Mouse (Mus musculus) MEL (cell line): ENCODE measurements around the gene Vwa8. TPM values are rescaled to one million over a fixed set of nuclear protein-coding genes. Genes with fewer than 3 reads are reported as not detected.

Experiments used
- DNase-seq: peaks from one replicate; pipeline ENCODE4 v3.0.0; 2011; ENCODE audit warnings: low read depth, low spot score
- H3K27ac ChIP-seq: 2 replicates; pipeline ENCODE4 v1.5.1; 2012; ENCODE audit warnings: low read depth, mild to moderate bottlenecking, control low read depth, low read length, moderate library complexity; ENCODE audit not compliant: control insufficient read depth
- H3K27me3 ChIP-seq, 2 experiments: fragments of 150-350 bp in 1 of 2; sonication (generic) in 1 of 2; 2 replicates each; pipeline ENCODE4 v1.6.1; 2012; ENCODE audit warnings: low read length in 2 of 2, mild to moderate bottlenecking in 2 of 2, improper control_type of control experiment in 1 of 2, moderate library complexity in 1 of 2; ENCODE audit not compliant: insufficient read depth in 2 of 2, control insufficient read depth in 1 of 2
- H3K36me3 ChIP-seq, 2 experiments: 2 replicates each; pipeline ENCODE4 v1.6.1; 2012 to 2014; ENCODE audit warnings: low read length in 2 of 2, improper control_type of control experiment in 1 of 2, inconsistent platforms in 1 of 2, mild to moderate bottlenecking in 1 of 2; ENCODE audit not compliant: insufficient read depth in 2 of 2, control insufficient read depth in 1 of 2
- H3K4me1 ChIP-seq, 2 experiments: fragments of 150-350 bp in 1 of 2; sonication (generic) in 1 of 2; 2 replicates each; pipeline ENCODE4 v1.6.1; 2012; ENCODE audit warnings: low read length in 2 of 2, improper control_type of control experiment in 1 of 2, mild to moderate bottlenecking in 1 of 2; ENCODE audit not compliant: insufficient read depth in 2 of 2, control insufficient read depth in 1 of 2
- H3K4me3 ChIP-seq, 2 experiments: fragments of 150-350 bp in 1 of 2; sonication (generic) in 1 of 2; 2 replicates each; pipeline ENCODE4 v1.5.1; 2012; ENCODE audit warnings: low read depth in 2 of 2, low read length in 2 of 2, mild to moderate bottlenecking in 2 of 2, moderate library complexity in 2 of 2, control low read depth in 1 of 2, improper control_type of control experiment in 1 of 2; ENCODE audit not compliant: control insufficient read depth in 1 of 2, insufficient read depth in 1 of 2
- H3K79me2 ChIP-seq: 2 replicates; pipeline ENCODE4 v1.6.1; 2012; ENCODE audit warnings: mild to moderate bottlenecking, low read length, moderate library complexity; ENCODE audit not compliant: control insufficient read depth, poor library complexity, insufficient read depth
- H3K9ac ChIP-seq: 2 replicates; pipeline ENCODE4 v1.6.1; 2012; ENCODE audit warnings: low read depth, mild to moderate bottlenecking, control low read depth, low read length, moderate library complexity; ENCODE audit not compliant: control insufficient read depth, poor library complexity, severe bottlenecking
- H3K9me3 ChIP-seq: fragments of 150-350 bp; sonication (generic); replicated peaks from 2 replicates; pipeline ENCODE4 v1.6.1; 2012; ENCODE audit warnings: mild to moderate bottlenecking, low read length, improper control_type of control experiment, moderate library complexity; ENCODE audit not compliant: insufficient read depth
- CHD1 ChIP-seq: IDR thresholded peaks from 2 replicates; pipeline ENCODE4 v1.6.1; 2012; ENCODE audit warnings: low read depth, mild to moderate bottlenecking, inconsistent platforms, low read length, improper control_type of control experiment
- CTCF ChIP-seq, 3 experiments: IDR thresholded peaks in 2 of 3; conservative IDR thresholded peaks in 1 of 3; 2 replicates each; pipeline ENCODE4 v1.5.1; 2011 to 2012; ENCODE audit warnings: low read length in 3 of 3, low read depth in 2 of 3, mild to moderate bottlenecking in 2 of 3, improper control_type of control experiment in 1 of 3, inconsistent platforms in 1 of 3, mixed read lengths in 1 of 3, moderate library complexity in 1 of 3; ENCODE audit not compliant: control insufficient read depth in 1 of 3, insufficient read depth in 1 of 3, poor library complexity in 1 of 3, severe bottlenecking in 1 of 3
- ETS1 ChIP-seq: IDR thresholded peaks from 2 replicates; pipeline ENCODE4 v1.6.1; 2012; ENCODE audit warnings: low read depth, mild to moderate bottlenecking, inconsistent platforms, low read length, improper control_type of control experiment, moderate library complexity
- GABPA ChIP-seq: IDR thresholded peaks from 2 replicates; pipeline ENCODE4 v1.6.1; 2012; ENCODE audit warnings: low read depth, mild to moderate bottlenecking, inconsistent platforms, low read length, improper control_type of control experiment, moderate library complexity
- GATA1 ChIP-seq: IDR thresholded peaks from 2 replicates; pipeline ENCODE4 v1.6.1; 2011; ENCODE audit warnings: low read depth, low read length, improper control_type of control experiment
- HCFC1 ChIP-seq: IDR thresholded peaks from 2 replicates; pipeline ENCODE4 v1.6.1; 2012; ENCODE audit warnings: low read depth, mild to moderate bottlenecking, inconsistent platforms, low read length, improper control_type of control experiment, moderate library complexity
- MAFK ChIP-seq: IDR thresholded peaks from 2 replicates; pipeline ENCODE4 v1.6.1; 2011; ENCODE audit warnings: low read depth, mild to moderate bottlenecking, low read length, improper control_type of control experiment, borderline replicate concordance
- MAZ ChIP-seq: IDR thresholded peaks from 2 replicates; pipeline ENCODE4 v1.6.1; 2012; ENCODE audit warnings: low read depth, mild to moderate bottlenecking, inconsistent platforms, low read length, improper control_type of control experiment
- MXI1 ChIP-seq: IDR thresholded peaks from 2 replicates; pipeline ENCODE4 v1.6.1; 2011; ENCODE audit warnings: mild to moderate bottlenecking, low read depth, low read length, improper control_type of control experiment
- MYB ChIP-seq: IDR thresholded peaks from 2 replicates; pipeline ENCODE4 v1.6.1; 2011; ENCODE audit warnings: mild to moderate bottlenecking, low read depth, low read length, improper control_type of control experiment
- MYC ChIP-seq: IDR thresholded peaks from 2 replicates; pipeline ENCODE4 v1.6.1; 2011; ENCODE audit warnings: low read depth, mild to moderate bottlenecking, low read length, improper control_type of control experiment, moderate library complexity
- NELFE ChIP-seq: IDR thresholded peaks from 2 replicates; pipeline ENCODE4 v1.6.1; 2011; ENCODE audit warnings: low read depth, low read length, improper control_type of control experiment
- POLR2A ChIP-seq, 2 experiments: IDR thresholded peaks; 2 replicates each; pipeline ENCODE4 v1.6.1; 2011 to 2012; ENCODE audit warnings: low read length in 2 of 2, mild to moderate bottlenecking in 2 of 2, control low read depth in 1 of 2, improper control_type of control experiment in 1 of 2, low read depth in 1 of 2, moderate library complexity in 1 of 2; ENCODE audit not compliant: control insufficient read depth in 1 of 2, insufficient read depth in 1 of 2, poor library complexity in 1 of 2
- POLR2AphosphoS2 ChIP-seq: IDR thresholded peaks from 2 replicates; pipeline ENCODE4 v1.6.1; 2011; ENCODE audit warnings: low read length, improper control_type of control experiment
- RCOR1 ChIP-seq: IDR thresholded peaks from 2 replicates; pipeline ENCODE4 v1.6.1; 2012; ENCODE audit warnings: low read depth, mild to moderate bottlenecking, inconsistent platforms, low read length, improper control_type of control experiment
- SMC3 ChIP-seq: IDR thresholded peaks from 2 replicates; pipeline ENCODE4 v1.6.1; 2011; ENCODE audit warnings: low read depth, low read length, improper control_type of control experiment
- TAL1 ChIP-seq: IDR thresholded peaks from 2 replicates; pipeline ENCODE4 v1.6.1; 2012; ENCODE audit warnings: mild to moderate bottlenecking, inconsistent platforms, low read length, moderate library complexity, mixed read lengths
- TCF12 ChIP-seq: IDR thresholded peaks from 2 replicates; pipeline ENCODE4 v1.6.1; 2014; ENCODE audit warnings: low read depth, mild to moderate bottlenecking, inconsistent platforms, low read length, improper control_type of control experiment, moderate library complexity
- UBTF ChIP-seq: IDR thresholded peaks from 2 replicates; pipeline ENCODE4 v1.6.1; 2012; ENCODE audit warnings: low read depth, mild to moderate bottlenecking, inconsistent platforms, low read length, improper control_type of control experiment, moderate library complexity, borderline replicate concordance; ENCODE audit not compliant: insufficient read depth
- polyA plus RNA-seq, 2 experiments: library from polyadenylated mRNA; stranded (reverse) in 1 of 2; unstranded in 1 of 2; fragments of >175 nt in 1 of 2; fragments of >200 nt in 1 of 2; gene quantifications; 2 replicates each; pipeline versions ENCODE4 v1.2.1 to v1.2.4; 2012; ENCODE audit warnings: low replicate concordance in 2 of 2, low read depth in 1 of 2; ENCODE audit not compliant: insufficient read length in 2 of 2, insufficient read depth in 1 of 2, missing spikeins in 1 of 2
- total RNA-seq: library from RNA; depleted of rRNA; stranded (reverse); fragments of 300-350 nt; gene quantifications from 2 replicates; pipeline ENCODE4 v1.2.3, GENCODE M21; 2012

The Vwa8 gene
- total and polyA plus RNA-seq, 3 experiments = 12.4 to 19.6 TPM; not detected in 1

- Histone ChIP-seq H3K27me3 (peaks cover 3 to 4% of the 10 kb centered on the region in 2 experiments; a peak in 3 of 4 replicates), H3K79me2 (no peaks in the 10 kb centered on the region), H3K4me3 (no peak overlapping the region), H3K9ac (no peak overlapping the region), H3K27ac (no peak overlapping the region), H3K9me3 (no peaks in the 10 kb centered on the region), H3K36me3 (no peaks in the 10 kb centered on the region), H3K4me1 (no peaks in the 10 kb centered on the region)
- no peak for TF ChIP-seq MAZ
- no peak for TF ChIP-seq CHD1
- no peak for TF ChIP-seq HCFC1
- TF ChIP-seq SMC3 = no peak
- no peak for TF ChIP-seq RCOR1
- no peak for TF ChIP-seq MXI1
- no peak for TF ChIP-seq CTCF (IDR thresholded peaks at IDR 0.05 in 2 of 3, conservative IDR thresholded peaks at IDR 0.05 in 1 of 3; ENCODE audit: control insufficient read depth in 1 of 3, insufficient read depth in 1 of 3, low read depth in 2 of 3, low read length in 3 of 3, poor library complexity in 1 of 3, severe bottlenecking in 1 of 3)
- no peak for TF ChIP-seq POLR2AphosphoS2
- TF ChIP-seq MAFK = no peak
- TF ChIP-seq MYC = no peak
- TF ChIP-seq TAL1 = no peak
- no peak for TF ChIP-seq GATA1
- no peak for TF ChIP-seq NELFE
- no peak for TF ChIP-seq GABPA
- no peak for TF ChIP-seq MYB
- TF ChIP-seq UBTF = no peak
- no peak for TF ChIP-seq POLR2A (IDR thresholded peaks at IDR 0.05; ENCODE audit: control insufficient read depth in 1 of 2, insufficient read depth in 1 of 2, low read depth in 1 of 2, low read length in 2 of 2, poor library complexity in 1 of 2)
- TF ChIP-seq TCF12 = no peak
- no peak for DNase-seq
Measured at GRCm38 (mm10) chr14:78818406-78818805, 30.4 kb upstream of the Vwa8 start.

GRCm38 (mm10) chr14:78824013-78824412, 24.8 kb upstream of the Vwa8 start:
- Histone ChIP-seq H3K27ac (no peak overlapping the region), H3K4me3 (no peak overlapping the region), H3K27me3 (peaks cover 2 to 3% of the 10 kb centered on the region in 2 experiments; a peak in 3 of 4 replicates), H3K4me1 (no peaks in the 10 kb centered on the region), H3K9me3 (no peaks in the 10 kb centered on the region), H3K9ac (no peak overlapping the region), H3K79me2 (no peaks in the 10 kb centered on the region), H3K36me3 (no peaks in the 10 kb centered on the region)
- no peak for TF ChIP-seq GABPA
- no peak for TF ChIP-seq HCFC1
- no peak for TF ChIP-seq ETS1
- DNase-seq = no peak
